Mouse (Mus musculus): Measurements from ENCODE around the gene Pdlim7. TPM values are rescaled to one million over a fixed set of nuclear protein-coding genes. Genes with fewer than 3 reads are reported as not detected.

Pdlim7 gene
- polyA plus RNA-seq, 1 experiment from 2014 or later = 131 TPM

DNA sequence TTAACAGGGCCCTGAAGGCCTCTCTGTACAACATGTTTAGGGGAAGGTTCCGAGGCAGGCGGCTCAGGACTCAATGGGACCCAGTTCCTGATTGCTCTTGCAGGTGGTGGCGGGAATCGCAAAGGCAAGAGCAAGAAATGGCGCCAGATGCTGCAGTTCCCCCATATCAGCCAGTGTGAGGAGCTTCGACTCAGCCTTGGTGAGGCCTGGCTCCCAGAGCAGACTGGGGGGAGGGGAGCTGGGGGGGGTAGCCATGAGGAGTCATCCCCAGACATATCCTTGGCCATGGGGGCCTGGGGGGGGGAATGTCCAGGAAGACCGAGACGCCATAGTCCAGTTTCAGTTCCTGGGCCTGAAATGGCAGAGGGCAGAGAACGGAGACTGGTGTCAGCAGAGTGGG lies 64.3 kb downstream of the Pdlim7 start:
- H3K27me3 ChIP-seq (replicated peaks; ENCODE audit: control insufficient read depth, insufficient read depth, low read length) = no peaks in the 10 kb centered on the region
- no peak overlapping the region for H3K4me2 ChIP-seq (replicated peaks; ENCODE audit: low read depth)
- TF ChIP-seq CTCF (IDR thresholded peaks at IDR 0.05; ENCODE audit: low read depth) = no peak
- H3K9me3 ChIP-seq (ENCODE audit: control insufficient read depth) = no peaks in the 10 kb centered on the region
- 89% methylated on average over 9 of the region's 9 CpGs for WGBS
- no peak for ATAC-seq
- H3K36me3 ChIP-seq (ENCODE audit: control insufficient read depth, insufficient read depth) = peaks cover 39% of the 10 kb centered on the region
- H3K4me3 ChIP-seq (ENCODE audit: low read depth, low read length) = no peak overlapping the region
- H3K9ac ChIP-seq (ENCODE audit: low read depth, low read length) = no peak overlapping the region
- H3K4me1 ChIP-seq (replicated peaks; ENCODE audit: control insufficient read depth, insufficient read depth, low read length) = peaks cover 13% of the 10 kb centered on the region
- 0 out of 2 replicates have a peak overlapping the region, but pooled peaks have one; percentile 15 for H3K27ac ChIP-seq (ENCODE audit: low read depth, low read length)

DNA sequence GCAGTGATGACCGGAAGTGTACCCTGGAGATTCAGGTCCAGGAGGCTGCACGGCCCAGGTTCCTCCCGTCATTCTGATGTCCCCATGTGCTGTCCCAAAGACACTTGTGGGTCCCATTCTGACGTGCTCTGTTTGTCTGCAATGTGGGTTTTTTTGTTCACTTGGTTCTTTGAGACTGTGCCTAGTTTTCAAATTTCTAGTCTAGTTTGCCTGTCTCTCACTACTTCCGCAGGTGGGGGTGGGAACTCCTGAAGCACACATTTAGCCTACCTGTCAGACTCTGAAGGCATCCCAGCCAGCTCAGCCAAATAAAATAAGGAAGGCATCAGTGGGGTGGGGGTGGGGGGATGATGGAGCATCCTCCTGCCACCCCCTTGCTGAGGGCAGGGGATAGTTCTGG lies 65.3 kb downstream of the Pdlim7 start:
- ATAC-seq = no peak
- WGBS = 89% methylated on average over 5 of the region's 5 CpGs

DNA sequence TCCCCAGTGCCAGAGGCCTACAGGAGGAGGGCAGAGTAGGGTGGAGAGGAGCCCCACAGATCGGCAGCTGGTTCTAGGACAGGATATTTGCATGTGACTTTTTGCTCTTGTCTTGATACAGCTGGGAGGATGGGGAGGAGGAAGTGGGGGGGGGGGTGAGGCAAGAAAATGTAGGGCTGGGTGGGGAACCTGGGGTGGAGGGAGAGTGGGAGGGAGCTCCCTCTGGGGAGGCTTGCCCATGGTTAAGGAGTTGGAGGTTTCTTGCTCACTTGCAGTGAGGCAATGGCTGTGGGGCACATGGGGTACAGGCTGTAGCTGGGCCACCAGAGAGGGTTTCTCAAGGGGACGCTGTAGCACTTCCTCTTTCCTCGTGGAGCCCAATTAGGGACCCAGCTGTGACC lies 65.9 kb downstream of the Pdlim7 start:
- no peak for ATAC-seq
- Histone ChIP-seq H3K4me3 (ENCODE audit: low read depth, low read length) (no peak overlapping the region), H3K4me2 (replicated peaks; ENCODE audit: low read depth) (no peak overlapping the region), H3K27ac (ENCODE audit: low read depth, low read length) (no peak overlapping the region), H3K27me3 (replicated peaks; ENCODE audit: control insufficient read depth, insufficient read depth, low read length) (no peaks in the 10 kb centered on the region), H3K9me3 (ENCODE audit: control insufficient read depth) (no peaks in the 10 kb centered on the region), H3K4me1 (replicated peaks; ENCODE audit: control insufficient read depth, insufficient read depth, low read length) (peaks cover 13% of the 10 kb centered on the region), H3K36me3 (ENCODE audit: control insufficient read depth, insufficient read depth) (peaks cover 25% of the 10 kb centered on the region), H3K9ac (ENCODE audit: low read depth, low read length) (no peak overlapping the region)
- no peak for TF ChIP-seq CTCF (IDR thresholded peaks at IDR 0.05; ENCODE audit: low read depth)
- WGBS = 58% methylated on average over 3 of the region's 3 CpGs

More for the DNA sequence above, 65.3 kb downstream of the Pdlim7 start:
- TF ChIP-seq CTCF (IDR thresholded peaks at IDR 0.05; ENCODE audit: low read depth) = no peak
- H3K4me2 ChIP-seq (replicated peaks; ENCODE audit: low read depth) = no peak overlapping the region
- no peaks in the 10 kb centered on the region for H3K9me3 ChIP-seq (ENCODE audit: control insufficient read depth)
- no peak overlapping the region for H3K27ac ChIP-seq (ENCODE audit: low read depth, low read length)
- no peak overlapping the region for H3K4me3 ChIP-seq (ENCODE audit: low read depth, low read length)
- no peaks in the 10 kb centered on the region for H3K27me3 ChIP-seq (replicated peaks; ENCODE audit: control insufficient read depth, insufficient read depth, low read length)
- peaks cover 31% of the 10 kb centered on the region for H3K36me3 ChIP-seq (ENCODE audit: control insufficient read depth, insufficient read depth)
- H3K4me1 ChIP-seq (replicated peaks; ENCODE audit: control insufficient read depth, insufficient read depth, low read length) = peaks cover 13% of the 10 kb centered on the region
- no peak overlapping the region for H3K9ac ChIP-seq (ENCODE audit: low read depth, low read length)

DNA sequence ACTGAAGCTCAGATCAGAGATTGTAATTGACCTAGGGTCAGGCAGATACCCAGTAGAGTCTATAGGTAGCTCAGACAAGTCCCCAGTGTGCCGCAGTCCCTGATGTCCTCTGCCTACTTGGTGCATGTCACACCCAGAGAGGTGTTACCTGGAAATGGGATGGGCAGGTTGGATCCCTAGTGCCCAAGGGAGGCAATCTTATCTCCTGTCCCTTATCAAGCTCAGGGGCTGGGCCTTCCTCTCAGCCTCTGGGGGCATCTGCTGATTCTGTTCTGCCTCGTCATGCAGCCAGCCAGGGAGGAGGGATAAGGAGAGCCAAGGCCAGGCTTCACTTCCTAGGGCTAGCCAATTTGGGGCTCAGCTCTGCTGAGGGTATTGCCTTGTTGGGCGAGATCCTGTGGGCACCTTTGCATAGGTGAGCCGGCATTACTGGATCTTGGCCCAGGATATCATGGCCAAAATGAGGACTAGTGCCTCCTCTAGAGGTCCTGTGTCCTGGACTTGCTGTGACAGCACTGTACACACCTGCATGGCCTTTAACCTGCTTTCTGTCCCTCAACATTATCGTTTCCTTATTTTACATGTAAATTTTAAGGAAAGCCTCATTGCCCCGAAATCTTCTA lies 66.9 kb downstream of the Pdlim7 start:
- Histone ChIP-seq H3K9ac (ENCODE audit: low read depth, low read length) (peak overlapping the region; percentile 73; the same call in 1 of the 2 replicates), H3K27me3 (replicated peaks; ENCODE audit: control insufficient read depth, insufficient read depth, low read length) (no peaks in the 10 kb centered on the region)
- 48% methylated on average over 6 of the region's 6 CpGs for WGBS

More for the DNA sequence above, 66.9 kb downstream of the Pdlim7 start:
- TF ChIP-seq CTCF (IDR thresholded peaks at IDR 0.05; ENCODE audit: low read depth) = no peak
- H3K36me3 ChIP-seq (ENCODE audit: control insufficient read depth, insufficient read depth) = peaks cover 16% of the 10 kb centered on the region
- ATAC-seq = no peak
- H3K9me3 ChIP-seq (ENCODE audit: control insufficient read depth) = no peaks in the 10 kb centered on the region
- H3K4me3 ChIP-seq (ENCODE audit: low read depth, low read length) = no peak overlapping the region
- H3K4me2 ChIP-seq (replicated peaks; ENCODE audit: low read depth) = peak overlapping the region; percentile 89
- H3K27ac ChIP-seq (ENCODE audit: low read depth, low read length) = no peak overlapping the region
- peaks cover 13% of the 10 kb centered on the region for H3K4me1 ChIP-seq (replicated peaks; ENCODE audit: control insufficient read depth, insufficient read depth, low read length)

Small RNAs within 50 kb of the gene (microRNA-seq; reads per million reads assigned to microRNA genes)
- gene Mir6943 = not detected
- gene Mir6944 = 3.0 reads per million, percentile 4 among the genes with 10 or more reads in this experiment
- gene Mir6945 = 1.4 reads per million

Other genes with a start within 250 kb of the Pdlim7 start
- 540 and 567 TPM in 2 replicates for gene Prelid1, start 193.2 kb downstream of the Pdlim7 start, polyA plus RNA-seq (2015; fragmentation: Nextera tagmentation; extraction: Ambion mirVana)
- 142 and 156 TPM in 2 replicates for gene Rab24, start 191.7 kb downstream of the Pdlim7 start, polyA plus RNA-seq (2015; fragmentation: Nextera tagmentation; extraction: Ambion mirVana)
- gene Mxd3, start 183.9 kb downstream of the Pdlim7 start, polyA plus RNA-seq (2015; fragmentation: Nextera tagmentation; extraction: Ambion mirVana) = 7.8 and 8.5 TPM in 2 replicates
- 85.3 and 93.0 TPM in 2 replicates for gene Lman2, start 150.9 kb downstream of the Pdlim7 start, polyA plus RNA-seq (2015; fragmentation: Nextera tagmentation; extraction: Ambion mirVana)
- 1.2 and 1.3 TPM in 2 replicates for gene Rgs14, start 143.9 kb downstream of the Pdlim7 start, polyA plus RNA-seq (2015; fragmentation: Nextera tagmentation; extraction: Ambion mirVana)
- gene Slc34a1, start 115.5 kb downstream of the Pdlim7 start, polyA plus RNA-seq (2015; fragmentation: Nextera tagmentation; extraction: Ambion mirVana) = 0.04 and 0.16 TPM in 2 replicates
- not detected in 2 replicates for gene Pfn3, start 98.4 kb downstream of the Pdlim7 start, polyA plus RNA-seq (2015; fragmentation: Nextera tagmentation; extraction: Ambion mirVana)
- gene F12, start 86.9 kb downstream of the Pdlim7 start, polyA plus RNA-seq (2015; fragmentation: Nextera tagmentation; extraction: Ambion mirVana) = 1.2 and 2.3 TPM in 2 replicates
- gene Grk6, start 68.6 kb downstream of the Pdlim7 start, polyA plus RNA-seq (2015; fragmentation: Nextera tagmentation; extraction: Ambion mirVana) = 10.5 and 11.4 TPM in 2 replicates
- 0.14 and 0.27 TPM in 2 replicates for gene Prr7, start 49.4 kb downstream of the Pdlim7 start, polyA plus RNA-seq (2015; fragmentation: Nextera tagmentation; extraction: Ambion mirVana)
- gene Dbn1, start 25.6 kb downstream of the Pdlim7 start, polyA plus RNA-seq (2015; fragmentation: Nextera tagmentation; extraction: Ambion mirVana) = 31.3 and 34.8 TPM in 2 replicates
- gene Dok3, start 15.6 kb upstream of the Pdlim7 start, polyA plus RNA-seq (2015; fragmentation: Nextera tagmentation; extraction: Ambion mirVana) = 1.5 and 1.6 TPM in 2 replicates
- 23.2 and 25.8 TPM in 2 replicates for gene Ddx41, start 23.0 kb upstream of the Pdlim7 start, polyA plus RNA-seq (2015; fragmentation: Nextera tagmentation; extraction: Ambion mirVana)
- gene Fam193b, start 57.4 kb upstream of the Pdlim7 start, polyA plus RNA-seq (2015; fragmentation: Nextera tagmentation; extraction: Ambion mirVana) = 10.3 and 12.3 TPM in 2 replicates
- 57.3 and 63.3 TPM in 2 replicates for gene Tmed9, start 60.1 kb upstream of the Pdlim7 start, polyA plus RNA-seq (2015; fragmentation: Nextera tagmentation; extraction: Ambion mirVana)
- gene B4galt7, start 86.2 kb upstream of the Pdlim7 start, polyA plus RNA-seq (2015; fragmentation: Nextera tagmentation; extraction: Ambion mirVana) = 13.9 and 14.3 TPM in 2 replicates
- 24.8 and 26.9 TPM in 2 replicates for gene Caml, start 109.3 kb upstream of the Pdlim7 start, polyA plus RNA-seq (2015; fragmentation: Nextera tagmentation; extraction: Ambion mirVana)
- gene Ddx46, start 121.4 kb upstream of the Pdlim7 start, polyA plus RNA-seq (2015; fragmentation: Nextera tagmentation; extraction: Ambion mirVana) = 15.6 and 16.6 TPM in 2 replicates
- 20.4 and 21.8 TPM in 2 replicates for gene B230219D22Rik, start 179.4 kb upstream of the Pdlim7 start, polyA plus RNA-seq (2015; fragmentation: Nextera tagmentation; extraction: Ambion mirVana)
- gene Txndc15, start 201.0 kb upstream of the Pdlim7 start, polyA plus RNA-seq (2015; fragmentation: Nextera tagmentation; extraction: Ambion mirVana) = 68.4 and 69.5 TPM in 2 replicates
- gene Pcbd2, start 213.7 kb upstream of the Pdlim7 start, polyA plus RNA-seq (2015; fragmentation: Nextera tagmentation; extraction: Ambion mirVana) = 70.5 and 72.0 TPM in 2 replicates